Mouse (Mus musculus) liver, embryonic 15.5 days (tissue): ENCODE measurements around the gene Smad5. TPM values are rescaled to one million over a fixed set of nuclear protein-coding genes. Genes with fewer than 3 reads are reported as not detected.
A peak's percentile ranks its signal among the peaks of the same experiment; 100 is the strongest.

Experiments used
- ATAC-seq: fragments of 200-750 bp; cut with Nextera tagmentation; 2 replicates; pipeline ENCODE4 v1.8.0; 2017; ENCODE audit warnings: moderate number of reproducible peaks, mild to moderate bottlenecking, moderate library complexity; ENCODE audit not compliant: insufficient read depth
- H3K27ac ChIP-seq: fragments of 300-500 bp; sonication (generic); replicated peaks from 2 replicates; pipeline ENCODE4 v1.5.1; 2015; ENCODE audit warnings: mild to moderate bottlenecking, inconsistent platforms
- H3K27me3 ChIP-seq: fragments of 300-500 bp; sonication (generic); 2 replicates; pipeline ENCODE4 v1.6.1; 2015; ENCODE audit warnings: mild to moderate bottlenecking, inconsistent platforms
- H3K36me3 ChIP-seq: fragments of 300-500 bp; sonication (generic); replicated peaks from 2 replicates; pipeline ENCODE4 v1.6.1; 2015; ENCODE audit warnings: moderate library complexity, mild to moderate bottlenecking, inconsistent platforms
- H3K4me1 ChIP-seq: fragments of 300-500 bp; sonication (generic); replicated peaks from 2 replicates; pipeline ENCODE4 v1.6.1; 2015; ENCODE audit warnings: inconsistent platforms
- H3K4me2 ChIP-seq: fragments of 300-500 bp; sonication (generic); 2 replicates; pipeline ENCODE4 v1.6.1; 2015; ENCODE audit warnings: moderate library complexity, mild to moderate bottlenecking, inconsistent platforms
- H3K4me3 ChIP-seq: fragments of 300-500 bp; sonication (generic); replicated peaks from 2 replicates; pipeline ENCODE4 v1.5.1; 2015; ENCODE audit warnings: mild to moderate bottlenecking, inconsistent platforms
- H3K9ac ChIP-seq: fragments of 300-500 bp; sonication (generic); 2 replicates; pipeline ENCODE4 v1.6.1; 2015; ENCODE audit warnings: moderate library complexity, mild to moderate bottlenecking, inconsistent platforms
- H3K9me3 ChIP-seq: fragments of 300-500 bp; sonication (generic); replicated peaks from 2 replicates; pipeline ENCODE4 v1.6.1; 2016; ENCODE audit warnings: inconsistent platforms
- WGBS: fragments of 180-500 bp; shearing (Covaris S2); methylation state at CpG from one replicate; pipeline ENCODE4 v1.1.7; 2015; ENCODE audit warnings: mixed read lengths; ENCODE audit not compliant: insufficient replicate concordance; 5-methylcytosine and 5-hydroxymethylcytosine counted together
- polyA plus RNA-seq: library from polyadenylated mRNA; unstranded; fragments of >200 nt; fragmentation: Nextera tagmentation; extraction: Ambion mirVana; gene quantifications from 2 replicates; pipeline ENCODE4 v1.2.1, GENCODE M21; 2015

Gene Smad5
- polyA plus RNA-seq, 1 experiment from 2014 or later, result 3.3 TPM

DNA sequence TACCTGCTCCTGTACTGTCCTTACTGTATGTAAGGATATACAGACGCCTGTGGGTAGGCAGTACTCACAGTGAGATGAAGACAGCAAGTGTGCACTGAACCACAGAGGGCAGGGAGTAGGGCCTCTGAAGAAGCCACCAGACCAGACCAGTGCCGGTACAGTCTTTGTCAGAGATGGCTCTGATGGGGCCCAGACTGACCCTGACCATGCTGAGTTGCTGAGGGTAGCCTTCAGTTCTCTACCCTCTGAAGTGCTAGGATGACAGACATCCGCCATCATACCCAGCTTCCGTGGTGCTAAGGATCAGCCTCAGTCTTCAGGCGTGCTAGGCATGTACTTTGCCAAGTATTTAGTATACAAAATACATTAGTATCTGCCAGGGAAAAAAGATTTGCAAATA is 36.7 kb downstream of the Smad5 start:
- no peak for ATAC-seq
- no peak overlapping the region for H3K27ac ChIP-seq
- no peaks in the 10 kb centered on the region for H3K27me3 ChIP-seq
- no peaks in the 10 kb centered on the region; the same call in 1 of the 2 replicates for H3K4me1 ChIP-seq
- no peak overlapping the region for H3K4me2 ChIP-seq
- H3K9me3 ChIP-seq, result no peaks in the 10 kb centered on the region
- H3K9ac ChIP-seq, result no peak overlapping the region
- H3K36me3 ChIP-seq, result peaks cover 26% of the 10 kb centered on the region
- no peak overlapping the region for H3K4me3 ChIP-seq
- WGBS, result 73% methylated on average over 5 of the region's 5 CpGs

DNA sequence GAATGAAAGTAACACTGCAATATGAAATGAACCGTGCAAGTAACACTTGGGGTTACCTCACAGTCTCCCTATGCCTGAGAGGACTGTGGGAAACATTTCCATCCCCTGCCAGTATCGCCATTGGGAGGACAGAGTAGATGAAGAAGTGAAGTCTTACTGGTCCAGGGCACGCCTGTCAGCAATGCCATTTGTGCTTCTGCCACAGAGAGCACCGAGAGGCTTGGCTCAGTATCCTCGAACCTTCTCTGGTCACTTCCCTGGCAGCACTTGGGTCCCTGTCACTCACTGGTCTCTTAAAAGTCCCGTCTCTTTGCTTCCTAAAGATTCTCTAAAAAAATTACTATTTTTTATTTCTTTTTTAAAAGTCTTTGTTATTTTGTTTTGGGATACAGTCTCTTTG is 37.7 kb downstream of the Smad5 start:
- Histone ChIP-seq H3K9me3 (no peaks in the 10 kb centered on the region), H3K27ac (no peak overlapping the region), H3K9ac (no peak overlapping the region), H3K4me1 (no peaks in the 10 kb centered on the region; the same call in 1 of the 2 replicates), H3K4me2 (no peak overlapping the region), H3K36me3 (peaks cover 24% of the 10 kb centered on the region; the same call in 1 of the 2 replicates), H3K27me3 (no peaks in the 10 kb centered on the region), H3K4me3 (no peak overlapping the region)
- ATAC-seq, result no peak
- 72% methylated on average over 6 of the region's 6 CpGs for WGBS

DNA sequence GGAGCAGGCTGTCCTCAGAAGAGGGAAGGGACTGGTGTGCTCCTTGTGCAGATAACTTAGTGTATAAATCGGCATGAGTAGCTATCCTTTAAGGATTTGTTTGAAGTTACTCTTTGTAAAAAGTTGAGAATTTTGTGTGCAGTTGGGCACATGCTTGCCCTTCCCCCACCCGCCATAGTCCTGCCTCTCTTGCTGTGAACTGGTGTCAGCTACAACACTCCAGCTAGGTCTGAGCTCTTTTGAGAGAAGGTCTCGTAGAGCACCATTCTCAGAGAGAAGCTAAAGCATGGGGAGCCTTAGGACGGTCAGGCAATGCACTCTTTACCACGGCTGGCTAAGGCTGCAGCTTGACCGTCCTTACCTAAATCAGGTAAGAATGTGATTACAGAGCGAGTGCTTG is 38.9 kb downstream of the Smad5 start:
- H3K9ac ChIP-seq, result no peak overlapping the region
- H3K4me2 ChIP-seq, result no peak overlapping the region
- 79% methylated on average over 7 of the region's 7 CpGs for WGBS
- no peak overlapping the region for H3K27ac ChIP-seq
- H3K36me3 ChIP-seq, result peaks cover 21% of the 10 kb centered on the region; the same call in 1 of the 2 replicates
- H3K4me3 ChIP-seq, result no peak overlapping the region
- no peaks in the 10 kb centered on the region for H3K4me1 ChIP-seq
- H3K27me3 ChIP-seq, result no peaks in the 10 kb centered on the region
- no peak for ATAC-seq
- no peaks in the 10 kb centered on the region for H3K9me3 ChIP-seq

DNA sequence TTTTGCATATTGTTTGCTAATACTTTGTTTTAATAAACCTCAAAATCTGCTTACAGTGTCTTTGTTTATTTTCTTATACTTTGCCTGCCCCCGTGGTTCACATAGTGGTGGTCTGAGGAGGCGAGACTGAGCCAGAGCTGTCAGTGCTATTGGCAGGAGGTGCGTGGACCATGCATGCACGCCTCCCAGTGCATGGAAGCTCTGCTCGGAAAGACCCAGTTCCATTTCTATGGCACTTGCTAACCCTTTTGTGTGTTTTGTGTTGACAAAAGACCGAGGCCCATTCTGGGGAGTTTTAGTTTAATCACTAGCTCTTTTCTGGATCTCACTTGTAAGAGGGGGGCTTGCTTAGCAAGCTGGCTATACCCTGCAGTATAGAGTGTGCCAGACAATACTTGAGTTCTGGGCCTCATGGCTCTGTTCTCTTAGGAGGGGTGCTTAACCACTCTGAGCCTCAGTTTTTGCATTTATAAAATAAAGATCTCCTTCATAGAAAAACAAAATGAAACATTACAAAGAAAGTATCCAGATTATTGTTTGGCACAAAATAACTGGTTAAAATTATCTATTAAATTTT is 39.6 kb downstream of the Smad5 start:
- no peak for ATAC-seq
- 0 out of 2 replicates have a peak, but pooled peaks cover 4% of the 10 kb centered on the region for H3K4me1 ChIP-seq
- no peak overlapping the region for H3K4me3 ChIP-seq
- H3K9me3 ChIP-seq, result no peaks in the 10 kb centered on the region
- H3K27me3 ChIP-seq, result no peaks in the 10 kb centered on the region
- 75% methylated on average over 6 of the region's 6 CpGs for WGBS
- H3K9ac ChIP-seq, result no peak overlapping the region
- H3K27ac ChIP-seq, result no peak overlapping the region
- peaks cover 17% of the 10 kb centered on the region; the same call in 1 of the 2 replicates for H3K36me3 ChIP-seq
- H3K4me2 ChIP-seq, result no peak overlapping the region

DNA sequence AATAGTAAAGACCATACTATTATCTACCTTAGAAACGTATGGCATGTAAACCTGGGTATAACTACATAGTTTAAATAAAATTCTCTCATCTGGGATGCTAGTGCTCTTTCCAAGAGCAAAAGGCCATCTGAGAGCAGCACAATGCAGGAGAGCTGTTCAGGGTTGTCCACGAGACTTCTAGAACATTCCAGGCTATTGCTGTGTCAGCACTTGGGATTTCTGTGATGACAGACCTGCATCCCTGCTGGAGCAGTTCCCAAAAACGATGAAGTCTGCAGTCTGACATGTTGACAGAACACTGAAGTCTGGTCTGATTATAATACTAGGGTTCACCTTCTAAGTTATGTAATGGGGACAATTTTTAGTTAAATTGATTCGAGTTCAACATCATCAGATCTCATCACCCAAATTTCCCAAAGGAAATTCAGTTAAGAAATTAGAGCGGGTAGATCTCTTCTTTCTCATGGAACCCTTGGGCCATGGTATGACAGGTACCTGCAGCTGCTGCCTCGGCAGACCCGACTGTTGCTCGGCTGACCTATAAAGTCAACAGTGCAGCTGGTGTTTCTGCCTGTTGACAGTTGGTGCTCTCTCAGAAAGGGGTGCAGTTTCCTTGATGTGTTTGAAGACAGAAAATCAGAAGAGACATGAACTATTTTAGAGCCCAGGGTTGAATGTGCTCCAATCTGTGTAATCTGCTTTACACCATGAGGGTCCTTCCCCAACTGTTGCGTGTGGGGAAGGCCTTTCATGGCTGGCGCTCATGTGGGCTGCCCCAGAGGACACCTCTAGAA is 44.1 kb downstream of the Smad5 start:
- WGBS, result 56% methylated on average over 10 of the region's 10 CpGs
- no peak overlapping the region for H3K4me2 ChIP-seq
- no peak for ATAC-seq
- peaks cover 32% of the 10 kb centered on the region for H3K27me3 ChIP-seq
- 0 out of 2 replicates have a peak overlapping the region, but pooled peaks have one; percentile 24 for H3K27ac ChIP-seq
- H3K9ac ChIP-seq, result no peak overlapping the region
- H3K36me3 ChIP-seq, result no peaks in the 10 kb centered on the region
- no peak overlapping the region for H3K4me3 ChIP-seq
- H3K9me3 ChIP-seq, result no peaks in the 10 kb centered on the region
- 0 out of 2 replicates have a peak, but pooled peaks cover 4% of the 10 kb centered on the region for H3K4me1 ChIP-seq

DNA sequence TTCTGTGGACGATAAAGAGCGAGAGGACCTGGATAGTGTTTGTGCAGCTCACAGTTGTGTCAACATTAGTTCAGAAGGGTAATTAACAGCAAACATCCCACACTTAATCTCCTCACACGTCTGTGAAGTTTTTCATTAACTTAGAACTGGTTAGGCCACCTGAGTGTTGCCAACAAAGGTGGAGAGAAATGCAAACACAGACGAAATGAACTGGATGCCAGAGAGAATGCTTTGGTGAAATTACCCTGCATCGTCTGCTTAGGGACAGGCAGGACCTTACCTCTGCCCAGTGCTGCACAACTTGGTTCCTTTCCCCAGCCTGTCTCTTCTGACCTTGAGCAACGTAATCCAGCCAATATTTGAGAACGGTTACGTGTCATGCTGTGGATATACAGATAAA is 44.7 kb downstream of the Smad5 start:
- Histone ChIP-seq H3K27ac (0 out of 2 replicates have a peak overlapping the region, but pooled peaks have one; percentile 24), H3K4me3 (no peak overlapping the region), H3K36me3 (no peaks in the 10 kb centered on the region), H3K9me3 (no peaks in the 10 kb centered on the region), H3K27me3 (peaks cover 38% of the 10 kb centered on the region), H3K4me2 (no peak overlapping the region), H3K9ac (no peak overlapping the region), H3K4me1 (peaks cover 5% of the 10 kb centered on the region; the same call in 1 of the 2 replicates)
- ATAC-seq, result no peak
- 45% methylated on average over 8 of the region's 8 CpGs for WGBS

DNA sequence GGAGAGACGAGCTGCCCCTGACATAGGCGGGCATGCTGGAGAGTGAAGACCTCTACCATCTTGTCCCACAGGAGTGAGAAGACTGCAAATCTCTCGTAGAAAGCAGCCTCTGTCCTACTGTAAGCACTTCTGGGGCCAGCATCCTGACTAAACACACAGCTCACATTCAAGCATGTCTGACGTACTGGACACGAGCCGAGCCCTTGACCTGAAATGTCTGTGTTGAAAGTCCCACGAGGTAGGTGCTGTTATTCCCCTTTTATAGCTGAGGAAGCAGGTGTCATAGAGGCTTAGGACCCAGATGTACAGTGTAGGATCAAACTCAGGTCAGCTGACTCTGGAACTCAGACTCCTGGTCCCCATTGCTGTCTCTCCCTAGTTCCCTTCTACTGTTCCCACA is 46.6 kb downstream of the Smad5 start:
- H3K27ac ChIP-seq, result no peak overlapping the region

DNA sequence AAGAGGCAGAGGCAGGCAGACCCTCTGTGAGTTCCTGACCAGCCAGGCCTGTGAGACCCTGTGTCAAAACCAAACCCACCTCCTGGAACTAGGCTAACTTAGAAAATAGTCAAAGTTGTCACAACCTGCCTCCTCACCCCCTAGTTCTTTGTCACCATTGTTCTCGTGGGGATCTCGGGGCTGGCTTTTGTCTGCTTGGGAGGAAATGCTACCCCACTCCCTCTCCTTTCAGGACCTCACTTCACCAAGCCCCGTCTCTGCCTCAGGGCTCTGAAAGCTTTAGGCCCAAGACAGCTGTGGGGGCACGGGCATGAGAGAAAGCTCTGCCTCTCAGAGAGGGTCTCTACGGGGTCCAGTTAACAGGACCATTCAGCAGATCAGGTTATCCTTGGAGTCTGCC is 49.0 kb downstream of the Smad5 start:
- Histone ChIP-seq H3K27me3 (peaks cover 79% of the 10 kb centered on the region), H3K27ac (no peak overlapping the region), H3K4me1 (peaks cover 15% of the 10 kb centered on the region; the same call in 1 of the 2 replicates), H3K4me2 (no peak overlapping the region), H3K9me3 (no peaks in the 10 kb centered on the region), H3K36me3 (no peaks in the 10 kb centered on the region), H3K4me3 (no peak overlapping the region), H3K9ac (no peak overlapping the region)
- WGBS, result 28% methylated on average over 5 of the region's 5 CpGs
- no peak for ATAC-seq

More for the DNA sequence above, 46.6 kb downstream of the Smad5 start:
- peaks cover 15% of the 10 kb centered on the region; the same call in 1 of the 2 replicates for H3K4me1 ChIP-seq
- H3K9ac ChIP-seq, result no peak overlapping the region
- WGBS, result 66% methylated on average over 7 of the region's 7 CpGs
- no peak for ATAC-seq
- H3K9me3 ChIP-seq, result no peaks in the 10 kb centered on the region
- H3K36me3 ChIP-seq, result no peaks in the 10 kb centered on the region
- no peak overlapping the region for H3K4me3 ChIP-seq
- H3K4me2 ChIP-seq, result no peak overlapping the region
- peaks cover 56% of the 10 kb centered on the region for H3K27me3 ChIP-seq

DNA sequence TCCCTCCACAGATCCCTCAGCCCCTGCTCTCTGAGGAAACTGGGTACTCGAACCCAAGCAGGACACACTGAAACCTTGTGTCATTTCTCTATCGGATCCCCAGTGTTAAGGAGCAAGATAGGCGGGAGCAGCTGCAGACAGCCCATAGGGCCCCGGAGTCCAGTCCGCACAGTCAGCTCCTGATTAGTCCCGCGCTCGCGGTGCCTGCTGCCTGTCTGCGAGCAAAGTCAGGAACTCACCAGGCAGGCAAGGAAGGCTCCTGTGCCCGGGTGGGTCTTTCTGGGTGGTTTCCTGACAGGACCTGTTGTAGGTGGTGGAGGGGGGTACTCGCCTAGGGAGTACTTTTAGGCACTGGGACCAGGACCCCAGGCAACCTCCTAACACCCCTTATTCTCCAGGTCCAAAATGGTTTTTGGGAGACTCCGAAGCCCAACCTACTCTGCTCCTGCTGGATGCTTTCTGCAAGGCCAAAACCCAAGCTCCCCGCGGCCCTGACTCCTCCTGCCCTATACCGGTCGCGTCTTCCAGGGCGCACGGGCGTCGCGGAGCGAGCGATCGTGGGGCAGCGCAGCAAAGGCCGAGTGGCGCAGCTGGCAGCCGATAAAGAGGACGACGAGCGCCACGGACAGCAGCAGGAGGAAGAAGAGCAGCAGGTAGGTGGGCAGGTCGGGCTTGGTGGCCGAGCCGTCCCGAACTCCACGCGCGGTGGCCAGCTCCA is 49.8 kb downstream of the Smad5 start:
- H3K4me3 ChIP-seq, result peak overlapping the region; percentile 28
- no peak overlapping the region for H3K27ac ChIP-seq
- peaks cover 81% of the 10 kb centered on the region for H3K27me3 ChIP-seq
- ATAC-seq, result no peak
- H3K4me1 ChIP-seq, result peaks cover 11% of the 10 kb centered on the region; the same call in 1 of the 2 replicates
- WGBS, result 2% methylated on average over 41 of the region's 41 CpGs
- no peaks in the 10 kb centered on the region for H3K9me3 ChIP-seq
- peak overlapping the region; percentile 60 for H3K4me2 ChIP-seq
- H3K36me3 ChIP-seq, result no peaks in the 10 kb centered on the region
- no peak overlapping the region for H3K9ac ChIP-seq

DNA sequence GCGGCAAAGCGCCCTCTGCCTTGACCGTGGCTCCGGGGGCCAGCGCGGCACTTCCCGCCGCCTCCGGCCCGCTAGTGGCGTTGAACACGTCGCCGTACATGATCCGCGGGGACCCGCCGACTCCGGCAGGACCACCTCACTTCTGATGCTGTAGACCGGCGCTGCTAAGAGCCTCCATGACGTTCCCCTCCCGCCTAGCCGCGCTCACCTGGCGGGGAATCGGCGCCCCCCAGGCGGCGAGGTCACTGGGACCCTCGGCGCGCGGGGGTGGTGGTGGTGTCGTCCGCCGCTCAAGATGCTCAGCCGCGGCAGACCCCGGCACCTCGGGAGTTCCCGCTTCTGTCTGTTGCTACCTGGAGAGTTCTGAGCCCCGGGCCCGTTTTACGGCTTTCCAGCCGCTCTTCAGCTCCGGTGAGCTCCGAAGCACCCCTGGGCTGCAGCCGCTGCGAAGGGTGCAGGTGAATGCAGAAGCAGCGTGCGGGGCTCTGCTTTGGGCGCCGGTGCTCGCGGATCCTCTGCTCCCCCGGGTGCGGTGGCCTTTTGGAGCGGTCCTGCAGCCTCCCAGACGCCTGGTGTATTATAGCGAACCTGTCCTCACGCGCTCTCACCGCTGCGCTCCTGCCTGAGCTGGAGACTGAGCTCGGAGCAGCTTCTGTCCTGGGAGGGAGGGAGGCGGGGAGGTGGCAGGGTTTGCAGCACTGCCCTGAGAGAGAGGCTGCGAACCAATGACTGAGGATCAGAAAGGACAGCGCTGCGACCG is 50.6 kb downstream of the Smad5 start, which contains the start of gene Gm45623:
Gene Gm45623 (minus strand): TSS at position 636 of the 760 bp plus-strand sequence.
- H3K4me2 ChIP-seq, result peak within 1 kb of the TSS; percentile 60
- H3K27me3 ChIP-seq, result peaks cover 81% of the 10 kb centered on the region
- WGBS, result under 1% methylated on average over 70 of the region's 71 CpGs
- H3K36me3 ChIP-seq, result no peaks in the 10 kb centered on the region
- no peaks in the 10 kb centered on the region for H3K9me3 ChIP-seq
- no peak for ATAC-seq
- peaks cover 11% of the 10 kb centered on the region; the same call in 1 of the 2 replicates for H3K4me1 ChIP-seq
- H3K4me3 ChIP-seq, result peak within 1 kb of the TSS; percentile 28
- no peak within 1 kb of the TSS for H3K9ac ChIP-seq
- H3K27ac ChIP-seq, result no peak within 1 kb of the TSS
